Mouse (Mus musculus) embryonic facial prominence, embryonic 15.5 days (tissue): ENCODE measurements around the gene Stk39. TPM values are rescaled to one million over a fixed set of nuclear protein-coding genes. Genes with fewer than 3 reads are reported as not detected.

ENCODE experiments used
- ATAC-seq: fragments of 200-750 bp; cut with Nextera tagmentation; 2 replicates; pipeline ENCODE4 v1.8.0; 2017; ENCODE audit warnings: low read depth, moderate TSS enrichment; ENCODE audit not compliant: insufficient number of reproducible peaks, low FRiP score, low TSS enrichment
- H3K27ac ChIP-seq: fragments of 300-500 bp; sonication (generic); replicated peaks from 2 replicates; pipeline ENCODE4 v1.5.1; 2015; ENCODE audit warnings: mild to moderate bottlenecking, inconsistent platforms
- H3K27me3 ChIP-seq: fragments of 300-500 bp; sonication (generic); 2 replicates; pipeline ENCODE4 v1.6.1; 2015; ENCODE audit warnings: inconsistent platforms
- H3K36me3 ChIP-seq: fragments of 300-500 bp; sonication (generic); 2 replicates; pipeline ENCODE4 v1.6.1; 2015; ENCODE audit warnings: mild to moderate bottlenecking, inconsistent platforms
- H3K4me1 ChIP-seq: fragments of 300-500 bp; sonication (generic); 2 replicates; pipeline ENCODE4 v1.6.1; 2015; ENCODE audit warnings: inconsistent platforms
- H3K4me2 ChIP-seq: fragments of 300-500 bp; sonication (generic); replicated peaks from 2 replicates; pipeline ENCODE4 v1.6.1; 2015; ENCODE audit warnings: mild to moderate bottlenecking, inconsistent platforms
- H3K4me3 ChIP-seq: fragments of 300-500 bp; sonication (generic); replicated peaks from 2 replicates; pipeline ENCODE4 v1.5.1; 2015; ENCODE audit warnings: mild to moderate bottlenecking, inconsistent platforms
- H3K9ac ChIP-seq: fragments of 300-500 bp; sonication (generic); 2 replicates; pipeline ENCODE4 v1.6.1; 2015; ENCODE audit warnings: inconsistent platforms
- H3K9me3 ChIP-seq: fragments of 300-500 bp; sonication (generic); replicated peaks from 2 replicates; pipeline ENCODE4 v1.6.1; 2016; ENCODE audit warnings: inconsistent platforms
- WGBS: fragments of 180-500 bp; shearing (Covaris S2); methylation state at CpG from one replicate; pipeline ENCODE4 v1.1.7; 2015; 5-methylcytosine and 5-hydroxymethylcytosine counted together
- polyA plus RNA-seq: library from polyadenylated mRNA; unstranded; fragments of >200 nt; fragmentation: Nextera tagmentation; extraction: Ambion mirVana; gene quantifications from 2 replicates; pipeline ENCODE4 v1.2.1, GENCODE M21; 2015

Gene Stk39
- polyA plus RNA-seq, 1 experiment from 2014 or later, result 14.7 TPM

DNA sequence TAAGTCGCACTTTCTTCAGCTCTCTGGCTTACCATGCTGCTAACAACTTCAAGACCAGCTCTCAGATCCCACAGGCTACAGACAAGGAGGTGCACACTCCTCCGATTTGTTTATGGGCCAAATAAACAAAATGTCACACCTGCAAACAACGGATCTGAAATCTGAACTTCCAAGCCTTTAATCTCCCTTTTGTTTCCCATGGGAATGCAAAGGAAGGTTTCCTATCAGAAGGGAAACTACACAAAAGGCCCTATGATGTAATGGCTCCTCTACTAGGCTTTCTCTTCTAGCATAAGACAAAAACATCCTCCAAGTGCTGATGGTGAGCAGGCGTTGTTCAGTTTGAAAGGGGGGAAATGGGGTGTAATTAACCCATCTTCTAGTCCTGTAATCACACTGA is 37.1 kb downstream of the Stk39 start:
- Histone ChIP-seq H3K9ac (no peak overlapping the region), H3K4me2 (no peak overlapping the region), H3K36me3 (no peaks in the 10 kb centered on the region), H3K9me3 (no peaks in the 10 kb centered on the region), H3K27ac (no peak overlapping the region), H3K4me3 (no peak overlapping the region), H3K27me3 (no peaks in the 10 kb centered on the region), H3K4me1 (peaks cover 14% of the 10 kb centered on the region; the same call in 1 of the 2 replicates)
- WGBS, result 39% methylated on average over 4 of the region's 4 CpGs
- no peak for ATAC-seq

DNA sequence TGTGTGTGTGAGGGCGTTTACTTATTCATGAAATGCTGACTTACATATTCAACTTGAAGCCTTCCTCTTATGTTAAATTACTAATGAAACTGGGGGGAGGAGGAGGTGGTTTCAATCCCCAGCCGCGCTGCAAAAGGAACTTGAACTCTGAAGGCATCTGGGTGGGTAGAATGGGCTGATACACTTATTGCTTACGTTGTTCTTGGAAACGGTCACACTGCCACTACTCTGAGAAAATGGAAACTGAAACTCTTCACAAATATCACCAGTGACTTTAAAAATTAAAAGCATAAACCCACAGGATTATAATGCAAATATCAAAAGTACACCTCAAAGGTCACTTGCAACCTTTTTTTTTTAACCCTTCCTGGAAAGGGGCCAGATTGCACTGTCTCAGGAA is 37.5 kb downstream of the Stk39 start:
- ATAC-seq, result no peak
- Histone ChIP-seq H3K4me3 (no peak overlapping the region), H3K9ac (no peak overlapping the region), H3K27me3 (no peaks in the 10 kb centered on the region), H3K4me1 (peaks cover 14% of the 10 kb centered on the region; the same call in 1 of the 2 replicates), H3K9me3 (no peaks in the 10 kb centered on the region), H3K27ac (no peak overlapping the region), H3K4me2 (no peak overlapping the region), H3K36me3 (no peaks in the 10 kb centered on the region)
- 47% methylated on average over 5 of the region's 5 CpGs for WGBS

DNA sequence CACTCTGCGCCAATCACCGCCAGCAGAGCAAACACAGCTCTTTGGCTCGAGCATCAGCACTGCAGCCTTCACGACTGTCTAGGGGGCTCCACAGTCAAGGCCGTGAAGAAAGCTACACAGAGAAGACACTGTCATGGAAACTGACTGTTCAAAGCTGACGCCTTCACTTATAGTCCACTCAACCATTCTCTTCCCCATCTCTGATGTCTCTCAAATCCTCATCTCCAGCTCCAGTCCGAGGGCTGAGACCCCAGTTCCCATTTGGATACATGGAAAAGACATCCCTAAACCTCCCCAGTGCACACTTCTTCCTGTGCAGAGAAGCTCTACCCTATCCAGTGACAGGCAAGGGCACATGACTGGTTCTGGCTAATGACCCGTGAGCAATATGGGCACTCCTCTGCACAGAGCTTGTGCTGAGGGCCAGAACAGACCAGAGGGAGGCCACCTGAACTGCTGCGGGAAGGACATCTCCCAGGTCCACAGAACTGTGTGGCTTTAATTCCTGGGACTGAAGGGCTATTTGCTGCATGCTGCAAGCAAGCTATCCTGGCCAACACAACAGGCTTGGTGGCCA is 38.2 kb downstream of the Stk39 start:
- Histone ChIP-seq H3K27ac (no peak overlapping the region), H3K4me1 (peaks cover 14% of the 10 kb centered on the region; the same call in 1 of the 2 replicates), H3K4me3 (no peak overlapping the region), H3K27me3 (no peaks in the 10 kb centered on the region), H3K9ac (no peak overlapping the region), H3K4me2 (no peak overlapping the region), H3K36me3 (no peaks in the 10 kb centered on the region), H3K9me3 (no peaks in the 10 kb centered on the region)
- ATAC-seq, result no peak; the same call in 1 of the 2 replicates
- WGBS, result 89% methylated on average over 9 of the region's 9 CpGs

DNA sequence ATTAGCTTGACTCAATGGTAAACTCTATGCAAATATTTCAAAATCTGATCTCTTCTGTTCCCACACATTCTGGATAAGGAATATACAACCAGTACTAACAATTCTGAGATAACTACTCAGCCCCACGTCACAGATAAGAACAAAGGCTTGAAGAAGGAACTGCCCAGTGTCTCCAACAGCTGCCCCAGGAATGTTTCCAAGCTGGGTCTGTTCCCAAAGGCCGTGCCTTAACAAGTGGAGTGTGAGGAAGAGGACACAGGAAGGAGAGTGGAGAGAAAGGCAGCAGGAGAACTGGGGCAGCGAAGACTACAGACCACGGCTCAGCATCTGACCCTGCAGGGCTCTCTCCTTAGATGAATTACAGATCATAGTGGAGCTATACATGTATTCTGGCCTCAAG is 39.2 kb downstream of the Stk39 start:
- H3K4me2 ChIP-seq, result no peak overlapping the region
- no peak for ATAC-seq
- 78% methylated on average over 4 of the region's 4 CpGs for WGBS
- H3K4me1 ChIP-seq, result peaks cover 14% of the 10 kb centered on the region; the same call in 1 of the 2 replicates
- H3K9me3 ChIP-seq, result no peaks in the 10 kb centered on the region
- no peaks in the 10 kb centered on the region for H3K27me3 ChIP-seq
- no peak overlapping the region for H3K4me3 ChIP-seq
- H3K27ac ChIP-seq, result no peak overlapping the region
- H3K36me3 ChIP-seq, result no peaks in the 10 kb centered on the region
- no peak overlapping the region for H3K9ac ChIP-seq

DNA sequence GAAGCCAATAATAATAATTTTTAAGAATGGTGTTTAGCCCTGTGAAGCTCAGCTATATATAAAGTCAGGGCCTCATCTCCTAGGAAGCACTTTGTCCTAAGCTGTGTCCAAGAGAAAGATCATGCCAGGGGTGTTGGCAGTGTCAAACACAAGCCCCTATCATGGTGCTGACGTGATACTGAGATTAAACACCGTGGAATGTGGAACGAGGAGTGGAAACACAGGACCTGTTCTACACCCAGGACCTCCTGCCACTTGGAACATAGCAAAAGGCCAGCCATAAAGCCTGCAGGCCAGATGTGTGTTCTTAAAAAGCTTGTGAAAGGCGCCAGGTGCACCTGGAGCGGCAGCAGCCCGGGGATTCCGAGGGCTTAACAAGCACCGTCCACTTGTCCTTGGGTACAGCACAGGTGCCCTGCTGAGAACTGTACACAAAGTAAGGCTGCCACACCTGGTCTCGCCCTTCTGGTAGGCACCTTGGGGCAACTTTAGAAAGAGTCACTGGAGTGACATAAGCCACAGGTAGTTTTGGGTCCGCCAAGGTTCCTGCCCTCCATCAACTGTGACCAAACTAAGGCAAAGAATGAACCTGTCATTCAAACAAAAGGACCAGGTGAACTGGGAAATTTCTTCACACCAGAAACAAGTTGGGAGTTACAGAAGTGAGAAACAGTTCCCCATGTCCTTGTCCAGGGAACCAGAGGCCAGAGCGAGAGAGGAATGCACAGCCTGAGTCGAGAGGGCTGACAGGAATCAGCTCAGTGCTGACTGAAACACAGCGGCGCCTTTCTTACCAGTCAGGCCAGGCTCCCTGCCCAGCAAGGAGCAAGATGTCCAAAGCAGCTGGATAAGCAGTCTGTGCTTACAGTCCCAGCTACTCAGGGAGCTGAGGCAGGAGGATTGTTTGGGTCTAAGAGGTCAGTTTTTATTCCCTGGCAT is 40.8 kb downstream of the Stk39 start:
- no peaks in the 10 kb centered on the region for H3K27me3 ChIP-seq
- H3K4me3 ChIP-seq, result no peak overlapping the region
- no peak overlapping the region for H3K27ac ChIP-seq
- no peak overlapping the region for H3K9ac ChIP-seq
- H3K4me2 ChIP-seq, result no peak overlapping the region
- no peaks in the 10 kb centered on the region for H3K36me3 ChIP-seq
- no peaks in the 10 kb centered on the region for H3K9me3 ChIP-seq
- H3K4me1 ChIP-seq, result peaks cover 11% of the 10 kb centered on the region; the same call in 1 of the 2 replicates
- 77% methylated on average over 14 of the region's 14 CpGs for WGBS
- no peak for ATAC-seq

DNA sequence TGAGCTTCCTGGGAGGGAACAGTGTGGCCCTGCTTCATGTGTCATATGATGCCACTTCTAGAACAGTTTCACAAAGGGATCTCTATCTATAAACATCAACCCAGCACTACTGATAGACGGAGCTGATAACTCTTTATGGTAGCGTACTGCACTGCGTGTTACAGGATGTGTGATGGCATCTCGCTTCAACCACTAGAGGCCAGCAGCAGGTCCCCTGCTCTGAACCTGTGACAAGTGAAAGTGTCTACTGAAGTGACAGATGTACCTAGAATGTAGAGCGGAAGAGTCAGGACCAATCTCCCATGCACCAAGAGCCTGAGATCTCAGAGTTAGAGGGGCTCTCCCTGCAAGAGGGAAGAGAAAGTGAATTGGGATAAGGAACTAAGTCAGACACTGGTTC is 41.6 kb downstream of the Stk39 start:
- H3K4me1 ChIP-seq, result peaks cover 3% of the 10 kb centered on the region; the same call in 1 of the 2 replicates
- no peak overlapping the region for H3K4me2 ChIP-seq
- 77% methylated on average over 5 of the region's 5 CpGs for WGBS
- H3K9me3 ChIP-seq, result no peaks in the 10 kb centered on the region
- no peak for ATAC-seq
- no peak overlapping the region for H3K27ac ChIP-seq
- no peak overlapping the region for H3K4me3 ChIP-seq
- no peaks in the 10 kb centered on the region for H3K36me3 ChIP-seq
- H3K9ac ChIP-seq, result no peak overlapping the region
- H3K27me3 ChIP-seq, result no peaks in the 10 kb centered on the region

DNA sequence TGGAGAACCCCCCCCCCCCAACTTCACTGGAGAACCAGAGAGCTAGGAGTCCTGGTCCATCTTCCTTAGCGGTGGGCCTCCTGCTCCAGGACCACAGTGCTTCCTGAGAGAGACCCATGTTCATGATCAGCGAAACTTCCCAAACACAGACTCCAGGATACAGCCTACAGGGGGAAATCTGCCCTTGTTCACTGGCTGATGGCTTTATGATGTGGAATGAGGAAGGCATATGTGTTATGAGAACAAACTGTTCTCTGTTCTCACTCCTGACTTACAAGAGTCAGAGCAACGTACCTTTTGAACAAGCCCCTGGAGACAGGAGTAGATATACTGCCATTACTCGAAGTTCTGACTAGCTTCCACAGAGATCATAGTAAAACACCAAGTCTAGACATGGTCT is 42.6 kb downstream of the Stk39 start:
- ATAC-seq, result no peak
- 0 out of 2 replicates have a peak, but pooled peaks cover under 1% of the 10 kb centered on the region for H3K4me1 ChIP-seq
- 79% methylated on average over 4 of the region's 4 CpGs for WGBS
- no peak overlapping the region for H3K27ac ChIP-seq
- no peaks in the 10 kb centered on the region for H3K27me3 ChIP-seq
- no peaks in the 10 kb centered on the region for H3K36me3 ChIP-seq
- H3K4me2 ChIP-seq, result no peak overlapping the region
- no peak overlapping the region for H3K4me3 ChIP-seq
- H3K9me3 ChIP-seq, result no peaks in the 10 kb centered on the region
- no peak overlapping the region for H3K9ac ChIP-seq

DNA sequence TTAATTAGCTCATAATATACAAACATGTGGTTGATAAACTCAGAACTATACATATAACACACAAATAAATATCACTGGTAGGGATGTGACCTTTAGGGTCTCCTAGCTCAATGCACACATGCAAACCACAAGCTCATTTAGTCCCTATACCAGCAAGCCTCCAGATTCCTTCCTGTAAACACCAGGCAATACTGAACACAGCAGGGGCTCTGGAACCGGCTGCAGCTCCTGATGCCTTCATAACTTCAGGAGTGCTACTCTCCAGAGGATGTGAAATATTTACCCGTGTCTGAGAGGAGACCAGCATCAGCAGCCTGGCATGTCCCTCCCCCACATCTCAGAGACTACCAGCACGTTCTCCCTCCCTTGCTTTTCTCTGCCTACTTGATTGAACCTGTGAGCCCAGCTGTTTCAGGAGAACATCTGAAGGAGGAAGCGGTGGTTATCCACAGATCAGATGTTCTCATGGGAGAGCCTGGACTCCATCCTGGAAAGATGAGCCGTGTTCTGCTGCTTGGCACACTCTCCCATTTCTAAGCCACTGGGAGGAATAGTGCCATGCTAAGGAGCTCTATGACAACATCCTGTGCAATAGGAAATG is 45.0 kb downstream of the Stk39 start:
- Histone ChIP-seq H3K27me3 (no peaks in the 10 kb centered on the region), H3K4me3 (no peak overlapping the region), H3K9me3 (no peaks in the 10 kb centered on the region), H3K9ac (no peak overlapping the region), H3K4me1 (no peaks in the 10 kb centered on the region), H3K4me2 (no peak overlapping the region), H3K36me3 (no peaks in the 10 kb centered on the region), H3K27ac (no peak overlapping the region)
- WGBS, result 57% methylated on average over 5 of the region's 5 CpGs
- ATAC-seq, result no peak

DNA sequence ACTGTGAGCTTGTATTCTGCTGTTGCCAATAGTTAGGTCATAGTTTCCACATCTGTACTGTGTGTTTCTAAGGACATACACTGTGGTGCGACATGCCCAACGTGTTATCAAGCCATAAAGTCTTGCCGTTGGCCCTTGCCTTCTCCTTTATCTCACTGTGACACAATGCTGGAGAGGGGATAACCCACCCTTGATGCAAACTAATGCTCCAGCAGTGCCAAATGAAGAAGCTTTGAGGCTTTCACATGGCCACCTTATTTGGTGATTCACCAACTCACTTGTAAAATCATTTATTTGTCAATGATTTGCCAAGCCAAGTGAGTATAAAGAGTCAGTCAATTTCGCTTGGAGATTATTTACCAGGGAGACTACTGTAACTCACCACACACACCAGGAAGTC is 46.0 kb downstream of the Stk39 start:
- no peak overlapping the region for H3K27ac ChIP-seq
- H3K4me2 ChIP-seq, result no peak overlapping the region
- WGBS, result 92% methylated on average over 4 of the region's 4 CpGs
- H3K4me1 ChIP-seq, result no peaks in the 10 kb centered on the region
- no peak for ATAC-seq
- no peak overlapping the region for H3K9ac ChIP-seq
- H3K27me3 ChIP-seq, result no peaks in the 10 kb centered on the region
- H3K36me3 ChIP-seq, result no peaks in the 10 kb centered on the region
- no peaks in the 10 kb centered on the region for H3K9me3 ChIP-seq
- no peak overlapping the region for H3K4me3 ChIP-seq

DNA sequence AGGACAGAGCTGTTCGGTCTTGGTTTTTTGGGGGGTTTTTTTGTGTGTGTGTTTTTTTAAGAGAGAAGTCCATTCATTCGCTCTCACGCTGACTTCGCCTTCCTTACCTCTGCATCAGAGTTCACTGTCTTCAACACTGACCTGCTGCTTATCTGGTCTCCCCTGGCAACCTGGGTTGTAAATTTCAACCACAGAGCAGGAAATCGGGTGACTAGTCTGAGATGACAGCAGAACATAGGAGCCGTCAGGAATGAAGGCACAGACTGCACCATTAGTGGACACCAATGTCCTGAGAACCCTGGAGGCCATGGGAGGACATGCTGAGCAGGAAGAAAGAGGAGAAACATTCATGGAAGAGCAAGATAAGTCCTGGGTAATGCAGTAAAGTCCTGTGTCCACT is 51.1 kb downstream of the Stk39 start:
- no peak for ATAC-seq

DNA sequence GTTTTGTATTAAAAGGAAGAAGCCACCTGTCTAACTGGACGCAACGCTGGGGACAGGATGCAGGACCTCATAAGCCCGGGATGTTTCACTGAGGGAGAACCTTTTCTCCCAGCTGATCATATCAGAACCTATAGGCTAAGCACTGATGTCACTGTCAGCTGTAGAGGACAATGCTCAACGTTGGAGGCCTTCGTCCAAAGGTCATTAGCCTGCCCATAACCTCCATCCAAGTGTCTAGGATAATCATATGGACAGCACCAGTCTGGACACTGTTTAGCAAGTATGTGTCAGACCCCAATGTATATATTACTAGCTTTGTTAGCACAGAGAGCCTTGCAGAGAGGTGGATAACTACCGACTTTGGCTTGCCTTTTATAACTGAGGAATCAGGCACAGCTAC is 51.8 kb downstream of the Stk39 start:
- no peaks in the 10 kb centered on the region for H3K4me1 ChIP-seq
- 88% methylated on average over 6 of the region's 6 CpGs for WGBS
- no peaks in the 10 kb centered on the region for H3K36me3 ChIP-seq
- no peak overlapping the region for H3K9ac ChIP-seq
- H3K4me2 ChIP-seq, result no peak overlapping the region
- H3K4me3 ChIP-seq, result no peak overlapping the region
- no peak overlapping the region for H3K27ac ChIP-seq
- no peaks in the 10 kb centered on the region for H3K9me3 ChIP-seq
- H3K27me3 ChIP-seq, result no peaks in the 10 kb centered on the region
- no peak for ATAC-seq

More for the DNA sequence above, 51.1 kb downstream of the Stk39 start:
- no peak overlapping the region for H3K4me3 ChIP-seq
- no peaks in the 10 kb centered on the region for H3K9me3 ChIP-seq
- H3K4me2 ChIP-seq, result no peak overlapping the region
- H3K9ac ChIP-seq, result no peak overlapping the region
- H3K27me3 ChIP-seq, result no peaks in the 10 kb centered on the region
- H3K36me3 ChIP-seq, result no peaks in the 10 kb centered on the region
- no peak overlapping the region for H3K27ac ChIP-seq
- WGBS, result 87% methylated on average over 6 of the region's 6 CpGs
- no peaks in the 10 kb centered on the region for H3K4me1 ChIP-seq
